Mouse (Mus musculus) adrenal gland (tissue): Measurements from ENCODE around the gene Clcn1.

Source experiments
- intact Hi-C: fragments of 180-260 bp; cut with DNase I; formaldehyde crosslinking; loops from one replicate; pipeline ENCODE4 v1.15.1; 2025

Gene Clcn1

DNA sequence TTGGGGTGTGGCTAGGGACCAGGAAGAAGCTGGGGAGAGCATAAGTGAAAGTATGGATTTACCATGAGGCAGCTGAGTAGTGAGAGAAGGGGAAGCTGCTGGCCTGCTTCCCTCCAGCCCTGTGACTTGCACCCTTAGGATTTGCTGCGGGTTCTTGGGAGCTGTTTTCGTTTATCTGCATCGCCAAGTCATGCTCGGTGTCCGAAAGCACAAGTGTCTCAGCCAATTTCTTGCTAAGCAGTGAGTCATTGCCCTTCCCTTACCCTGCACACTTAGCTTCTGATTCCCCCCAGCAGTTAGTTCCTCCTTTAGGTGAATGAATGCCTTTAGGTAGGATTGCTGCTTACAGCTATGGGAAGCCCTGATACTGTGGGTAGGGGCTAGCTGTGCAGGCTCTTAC is 12.9 kb downstream of the Clcn1 start:
- intact Hi-C loops = no loop called here

DNA sequence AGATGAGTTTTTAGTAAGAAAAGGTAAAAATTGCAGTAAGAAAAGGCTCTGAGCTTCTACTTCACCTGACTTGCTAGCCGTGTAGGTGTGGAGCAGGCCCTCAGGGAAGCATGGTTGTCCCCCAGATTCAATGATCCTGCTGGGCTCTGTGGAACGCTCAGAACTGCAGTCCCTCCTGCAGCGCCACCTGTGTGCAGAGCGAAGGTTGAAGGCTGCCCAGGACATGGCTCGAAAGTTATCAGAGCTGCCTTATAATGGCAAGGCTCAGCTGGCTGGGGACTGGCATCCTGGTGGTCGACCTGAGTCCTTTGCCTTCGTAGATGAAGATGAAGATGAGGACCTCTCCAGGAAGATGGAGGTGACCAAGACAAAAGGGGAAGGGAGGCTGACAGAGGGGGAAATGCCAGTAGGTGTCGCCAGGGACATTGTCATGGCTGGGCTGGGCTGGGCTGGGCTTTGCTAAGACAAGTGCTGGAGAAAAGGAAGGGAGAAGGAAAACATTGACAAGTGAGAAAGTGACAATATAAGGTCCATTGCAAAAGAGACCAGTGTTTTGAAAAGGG is 23.4 kb downstream of the Clcn1 start:
- intact Hi-C loops = no loop called here

DNA sequence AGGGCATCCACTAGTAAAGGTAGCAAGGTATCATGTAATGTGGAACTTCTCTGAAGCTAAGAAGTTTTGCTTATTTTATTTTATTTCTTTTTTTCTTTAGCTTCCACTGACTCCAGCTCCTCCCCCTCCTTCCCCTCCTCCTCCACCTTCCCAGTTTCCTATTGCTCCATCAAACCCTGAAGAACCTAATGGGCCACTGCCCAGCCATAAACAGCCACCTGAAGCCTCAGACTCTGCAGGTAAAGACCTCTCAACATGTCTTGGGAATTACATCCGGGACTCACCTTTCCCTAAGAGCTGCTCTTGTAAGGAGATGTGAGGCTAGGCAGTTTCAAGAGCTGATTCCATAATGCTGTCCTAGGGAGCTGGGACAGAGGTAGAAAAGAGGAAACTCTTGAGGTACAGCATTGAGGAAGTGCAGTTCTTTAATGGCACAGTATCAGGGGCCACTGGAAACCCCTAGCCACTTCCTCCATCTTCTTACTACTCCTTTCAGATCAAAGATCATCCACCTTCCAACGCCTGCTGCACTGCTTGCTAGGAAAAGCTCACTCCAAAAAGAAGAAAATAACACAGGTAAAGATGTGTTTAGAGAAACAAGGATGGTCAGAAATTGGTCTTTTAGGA is 24.1 kb downstream of the Clcn1 start:
- intact Hi-C loops = no loop called here

DNA sequence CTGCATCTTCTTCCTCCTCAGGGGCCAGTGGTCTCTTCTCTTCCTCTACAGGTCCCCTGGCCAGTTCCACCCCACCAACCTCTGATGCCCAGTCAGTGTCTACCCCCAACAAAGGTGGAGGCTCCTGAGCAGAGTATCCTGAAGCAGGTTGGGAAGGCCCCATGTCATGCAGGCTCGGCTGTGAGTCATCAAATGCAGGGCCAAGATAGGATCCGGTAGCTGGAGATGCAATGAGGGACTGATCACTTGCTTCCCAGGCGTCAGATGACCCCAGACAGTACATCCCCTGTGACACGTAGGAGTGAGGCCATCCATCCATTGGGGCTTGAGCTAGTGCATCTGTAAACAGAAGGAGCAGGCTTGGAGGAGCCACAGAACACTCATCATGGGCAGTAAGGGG is 31.8 kb downstream of the Clcn1 start:
- intact Hi-C loops = no loop called here

DNA sequence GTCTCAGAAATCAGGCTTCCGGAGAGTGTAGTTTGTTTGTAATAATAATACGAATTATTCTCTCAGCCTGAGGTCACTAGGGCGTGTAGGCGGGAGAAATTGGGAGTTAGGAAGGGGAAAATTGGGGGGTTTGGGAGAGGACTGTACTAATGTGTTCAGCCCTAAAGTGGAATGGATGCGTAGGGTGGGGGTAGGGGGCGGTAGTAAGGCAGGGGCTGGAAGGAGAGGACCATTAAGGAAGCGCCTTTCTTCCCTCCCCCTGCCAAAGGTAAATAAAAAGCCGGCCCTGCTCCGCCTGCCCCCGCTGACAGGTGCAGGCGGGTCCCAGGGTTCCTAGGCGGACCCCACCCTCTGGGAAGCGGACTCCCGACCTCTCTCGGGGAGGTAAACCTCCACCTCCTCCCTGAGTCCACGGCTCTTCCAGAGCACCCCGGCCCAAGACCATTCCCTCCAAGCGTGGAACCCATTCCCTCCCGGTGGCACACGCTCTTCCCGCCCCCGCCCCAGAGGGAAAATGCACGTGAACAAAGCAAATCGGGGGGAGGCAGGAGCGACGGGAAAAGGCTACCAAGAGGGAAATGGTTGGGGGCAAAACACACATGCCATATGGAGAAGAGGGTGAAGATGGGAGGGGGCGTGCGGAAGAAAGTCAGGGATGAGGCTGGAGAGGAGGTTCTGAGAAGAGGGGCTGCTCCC is 37.0 kb downstream of the Clcn1 start:
- intact Hi-C loops = loop anchor here (10.0 kb wide), 1 partner anchor 559 kb away; no protein-coding TSS in a partner anchor

DNA sequence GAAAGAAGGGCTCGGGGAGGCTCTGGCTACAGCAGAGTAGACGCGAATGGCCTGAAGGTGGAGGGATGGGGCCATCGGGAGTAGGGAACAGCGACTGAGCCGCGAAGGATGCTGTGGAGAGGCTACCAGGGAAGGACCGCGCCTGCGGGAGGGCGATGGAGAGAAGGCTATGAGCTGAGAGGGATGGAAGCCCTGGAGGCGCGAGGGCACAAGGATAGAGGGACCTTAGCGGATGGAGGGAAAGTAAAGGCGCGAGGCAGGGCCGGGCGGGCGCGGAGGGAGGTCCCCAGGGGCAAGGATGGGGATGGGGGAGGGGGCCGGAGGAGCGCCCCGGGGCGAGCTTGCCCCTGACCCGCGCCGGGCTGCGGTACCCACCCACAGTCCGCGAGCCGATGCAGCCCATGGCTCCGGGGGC is 37.6 kb downstream of the Clcn1 start:
- intact Hi-C loops = loop anchor here (10.0 kb wide), 1 partner anchor 559 kb away; no protein-coding TSS in a partner anchor

DNA sequence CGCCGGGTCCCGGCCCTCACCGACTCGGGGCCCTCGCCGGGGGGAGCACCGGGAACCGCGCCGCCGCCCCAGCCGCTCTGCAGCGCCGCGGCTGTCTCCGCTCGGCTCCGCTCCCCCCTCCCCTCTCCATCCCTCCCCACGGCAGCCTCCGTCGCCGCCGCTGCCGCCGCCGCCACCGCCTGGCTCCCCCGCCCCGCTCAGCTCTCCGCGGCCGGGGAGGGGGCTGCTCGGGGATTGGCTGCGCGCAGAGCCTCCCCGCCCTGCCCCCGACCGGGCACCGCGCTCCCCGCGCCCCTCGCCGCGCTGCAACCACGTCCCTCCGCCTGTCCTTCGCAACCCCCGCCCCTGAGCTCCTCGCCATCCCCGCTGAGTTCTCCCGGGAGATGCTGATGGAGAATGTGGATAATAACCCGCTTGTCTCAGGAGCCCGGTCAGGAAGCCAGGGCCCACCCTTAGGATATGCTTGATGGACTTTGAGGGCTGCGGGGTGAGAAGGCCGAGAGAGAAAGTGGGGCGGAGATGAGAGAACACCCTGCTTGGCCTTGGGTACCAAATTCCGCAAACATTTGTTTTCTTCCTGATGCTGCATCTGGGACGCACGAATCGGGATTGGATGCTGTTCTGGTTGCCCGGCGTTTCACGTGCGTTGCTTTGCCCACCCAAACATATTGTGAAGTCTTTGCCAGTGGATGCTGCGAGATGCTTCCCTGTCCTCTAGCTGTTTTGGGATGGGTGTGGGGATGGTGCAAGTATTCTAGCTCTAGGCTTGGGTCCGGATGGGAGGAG is 38.2 kb downstream of the Clcn1 start, which contains the start of gene Fam131b:
Gene Fam131b (minus strand): TSS at position 162 of the 786 bp plus-strand sequence.
- intact Hi-C loops = loop anchor here (5.0 to 10.0 kb wide), 2 partner anchors 97 to 560 kb away; no protein-coding TSS in a partner anchor

DNA sequence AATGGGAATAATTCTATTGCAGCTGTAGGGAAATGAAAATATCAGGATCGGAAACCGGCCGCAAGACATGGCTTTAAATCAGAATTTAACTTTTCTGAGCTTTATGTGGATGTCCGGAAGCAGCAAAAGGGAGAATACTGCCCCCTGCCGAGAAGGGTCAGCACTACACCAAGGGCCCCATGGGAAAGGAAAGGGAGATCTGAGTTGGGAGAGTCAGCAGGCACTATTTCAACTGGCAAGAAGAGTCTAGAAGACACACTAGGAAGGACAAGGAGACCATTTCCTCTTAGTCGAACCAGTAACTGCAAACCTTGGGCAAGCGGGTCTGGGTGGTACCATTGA is 38.8 kb downstream of the Clcn1 start:
- intact Hi-C loops = loop anchor here (5.0 to 10.0 kb wide), 2 partner anchors 98 to 560 kb away; no protein-coding TSS in a partner anchor

DNA sequence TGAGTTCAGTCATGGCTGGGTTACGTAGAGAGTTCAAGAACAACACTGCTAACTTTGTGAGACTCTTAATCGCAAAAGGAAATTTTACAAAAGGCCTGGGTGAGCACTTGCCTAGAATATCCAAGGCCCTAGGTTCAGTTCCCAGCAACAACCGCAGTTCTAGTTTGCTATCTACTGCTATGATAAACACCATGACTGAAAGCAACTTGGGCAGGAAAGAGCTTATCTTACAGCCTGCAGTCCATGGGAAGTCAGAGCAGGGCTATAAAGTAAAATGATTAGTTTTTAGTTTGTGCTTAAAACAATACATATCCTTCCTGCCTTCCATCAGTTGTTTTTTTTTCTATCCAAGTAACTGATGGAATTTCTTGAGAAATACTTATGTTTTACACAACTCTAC is 40.0 kb downstream of the Clcn1 start:
- intact Hi-C loops = loop anchor here (5.0 to 10.0 kb wide), 2 partner anchors 99 to 562 kb away; no protein-coding TSS in a partner anchor

DNA sequence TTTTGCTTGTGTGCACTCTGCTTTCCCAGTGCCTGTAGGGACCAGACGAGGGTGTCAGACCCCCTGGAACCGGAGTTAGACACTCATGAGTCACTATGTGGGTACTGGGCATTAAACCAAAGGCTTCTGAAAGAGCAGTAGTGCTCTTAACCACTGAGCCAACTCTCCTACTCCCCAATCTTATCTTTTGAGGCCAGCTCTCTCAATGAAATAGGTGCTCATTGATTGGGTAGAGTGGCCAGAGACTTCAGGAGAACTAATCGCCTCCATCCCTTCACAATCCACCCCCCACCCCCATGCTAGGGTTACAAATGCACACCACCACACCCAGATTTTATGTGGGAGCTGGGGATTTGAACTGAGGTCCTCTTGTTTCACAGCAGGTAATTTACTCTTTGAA is 42.3 kb downstream of the Clcn1 start:
- intact Hi-C loops = loop anchor here (5.0 to 10.0 kb wide), 2 partner anchors 101 to 564 kb away; no protein-coding TSS in a partner anchor

DNA sequence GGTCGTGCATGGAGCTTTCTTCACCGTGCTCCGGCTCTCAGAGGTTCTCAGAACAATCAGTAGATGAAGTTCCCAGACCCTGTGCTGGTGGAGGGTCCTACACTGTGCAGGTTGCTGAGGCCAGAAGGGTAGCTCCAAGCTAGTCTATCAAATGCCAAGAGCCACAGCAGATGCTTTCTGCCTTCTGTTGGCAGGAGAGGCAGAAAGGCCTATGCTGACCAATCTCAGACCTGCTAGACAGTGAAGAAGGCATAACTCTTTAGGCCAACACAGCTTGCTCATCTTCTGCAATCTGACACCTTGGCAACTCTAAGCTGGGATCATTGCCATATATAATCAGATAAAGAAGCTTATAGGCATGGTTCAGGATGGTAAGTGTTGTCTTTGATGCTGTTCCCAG is 43.7 kb downstream of the Clcn1 start:
- intact Hi-C loops = no loop called here

DNA sequence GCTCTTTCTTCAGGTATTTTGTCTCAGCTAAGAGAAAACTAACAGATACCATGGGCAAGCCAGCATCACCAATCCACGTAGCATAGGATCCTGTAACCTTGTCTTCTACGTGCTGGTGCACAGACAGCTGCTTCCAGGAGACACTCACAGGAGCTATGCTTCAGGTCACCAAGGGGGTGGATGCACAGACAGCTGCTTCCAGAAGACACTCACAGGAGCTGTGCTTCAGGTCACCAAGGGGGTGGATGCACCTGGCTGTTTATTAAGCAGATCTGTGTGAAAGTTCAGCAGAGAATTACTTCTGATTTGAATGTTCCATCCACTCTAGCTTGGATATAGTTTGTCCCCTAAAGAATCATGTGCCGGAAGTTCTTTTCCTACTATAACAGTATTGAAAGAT is 44.5 kb downstream of the Clcn1 start:
- intact Hi-C loops = no loop called here

DNA sequence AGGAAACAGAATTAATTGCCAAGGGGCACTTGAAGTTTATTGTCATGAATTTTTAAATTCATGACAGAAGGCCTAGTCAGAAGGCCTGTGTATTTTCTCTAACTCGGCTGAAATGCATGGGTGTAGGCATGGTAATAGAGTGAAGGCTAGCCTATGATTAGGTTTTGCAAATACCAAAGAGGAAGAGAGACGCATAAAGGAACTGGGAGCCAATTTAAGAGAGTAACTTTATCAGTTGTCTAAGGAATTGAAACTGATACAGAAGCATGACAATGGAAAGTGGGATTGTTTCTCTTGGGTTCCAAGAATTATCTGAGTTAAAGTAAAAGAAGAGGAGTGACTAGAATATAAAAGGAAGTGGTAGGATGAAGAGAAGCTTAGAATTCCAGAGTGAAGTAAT is 52.7 kb downstream of the Clcn1 start:
- intact Hi-C loops = no loop called here

DNA sequence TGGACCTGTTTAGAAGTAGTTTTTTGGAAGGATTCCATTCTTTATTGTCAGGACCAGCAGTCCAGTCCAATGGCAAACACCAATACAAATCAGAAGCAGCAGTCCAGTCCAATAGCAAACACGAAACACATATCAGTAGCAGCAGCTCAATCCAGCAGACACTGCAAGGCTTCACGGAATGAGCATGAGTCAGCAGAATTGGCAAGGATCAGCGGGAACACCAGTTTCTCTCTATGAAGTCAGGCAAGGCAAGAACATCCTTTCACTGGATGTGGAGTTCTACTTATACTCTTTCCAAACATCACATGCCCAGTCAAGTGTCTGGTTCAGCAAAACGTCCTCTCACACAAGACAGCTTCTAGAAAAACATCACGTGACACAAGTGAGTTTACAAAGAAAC is 53.5 kb downstream of the Clcn1 start:
- intact Hi-C loops = loop anchor here (5.0 to 10.0 kb wide), 2 partner anchors 95 to 242 kb away; partner anchors contain the start of gene Tas2r126

DNA sequence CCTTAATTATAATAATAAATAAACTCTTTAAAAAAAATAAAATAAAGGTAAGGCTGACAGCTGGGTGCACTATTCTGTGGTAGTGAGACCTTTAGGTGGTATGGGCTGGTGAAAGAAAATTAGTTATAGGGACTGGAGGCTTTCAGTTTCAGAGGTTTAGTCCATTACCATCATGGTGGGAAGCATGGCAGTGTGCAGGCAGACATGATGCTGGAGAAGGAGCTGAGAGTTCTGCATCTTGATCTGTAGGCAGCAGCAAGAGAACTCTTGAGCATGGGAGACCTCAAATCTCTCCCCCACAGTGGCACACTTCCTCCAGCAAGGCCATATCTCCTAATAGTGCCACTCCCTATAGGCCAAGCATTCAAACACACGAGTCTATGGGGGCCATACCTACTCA is 55.7 kb downstream of the Clcn1 start:
- intact Hi-C loops = loop anchor here (5.0 to 10.0 kb wide), 2 partner anchors 93 to 240 kb away; partner anchors contain the start of gene Tas2r126

DNA sequence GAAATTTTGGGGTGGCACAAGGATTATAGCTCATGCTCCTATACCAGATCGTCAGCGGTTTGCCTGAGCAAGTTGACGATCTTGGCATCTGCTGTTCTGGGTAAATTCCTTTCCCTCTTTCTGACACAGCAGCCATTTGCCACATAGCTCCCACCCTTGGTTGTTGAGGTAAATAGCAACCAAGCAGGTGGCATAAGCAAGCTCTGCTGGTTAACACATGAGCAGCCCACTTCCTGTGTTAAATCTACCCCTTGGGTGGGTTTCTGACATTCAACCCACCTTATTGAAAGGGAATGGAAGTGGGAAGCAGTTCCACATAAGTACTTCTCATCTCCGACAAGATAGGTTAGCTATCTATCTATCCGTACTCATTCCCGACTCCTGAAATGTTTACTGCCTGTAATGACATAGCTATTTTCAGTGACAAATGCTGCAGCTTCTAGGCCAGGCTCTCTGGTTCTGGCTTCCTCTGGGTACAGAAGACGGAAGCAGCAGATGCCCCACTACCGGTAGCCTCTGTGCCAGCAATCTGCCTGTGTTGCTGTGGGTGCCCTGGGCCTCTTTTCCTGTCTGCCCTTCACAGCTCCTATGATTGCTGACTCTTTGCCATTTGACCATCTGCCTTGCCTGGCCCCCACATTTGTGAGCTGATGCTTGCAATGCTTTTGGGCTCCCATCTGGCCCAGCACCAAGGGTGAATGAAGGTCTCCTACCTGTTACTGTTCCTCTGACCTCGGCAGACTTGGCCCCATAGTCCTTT is 57.1 kb downstream of the Clcn1 start:
- intact Hi-C loops = loop anchor here (5.0 to 10.0 kb wide), 2 partner anchors 91 to 239 kb away; partner anchors contain the start of gene Tas2r126

DNA sequence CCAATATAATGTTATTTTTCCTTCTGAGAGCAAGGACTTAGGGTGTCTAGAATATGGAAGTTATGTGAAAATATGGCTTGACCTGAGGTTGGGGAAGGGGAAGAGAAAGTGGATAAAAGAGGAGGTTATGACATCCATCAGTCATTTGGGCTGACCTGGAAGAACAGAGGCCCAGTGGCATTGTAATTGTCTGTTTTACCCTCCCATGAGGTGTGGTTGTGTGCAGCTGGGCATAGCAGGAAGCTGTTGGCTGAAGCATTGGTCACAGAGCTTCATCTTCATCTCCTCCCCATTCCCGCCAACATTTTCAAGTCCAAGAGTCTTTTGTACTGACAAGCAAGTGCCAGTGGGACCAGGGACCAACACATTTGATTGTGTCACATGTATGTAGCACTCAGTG is 57.8 kb downstream of the Clcn1 start:
- intact Hi-C loops = loop anchor here (5.0 to 10.0 kb wide), 2 partner anchors 91 to 238 kb away; partner anchors contain the start of gene Tas2r126

DNA sequence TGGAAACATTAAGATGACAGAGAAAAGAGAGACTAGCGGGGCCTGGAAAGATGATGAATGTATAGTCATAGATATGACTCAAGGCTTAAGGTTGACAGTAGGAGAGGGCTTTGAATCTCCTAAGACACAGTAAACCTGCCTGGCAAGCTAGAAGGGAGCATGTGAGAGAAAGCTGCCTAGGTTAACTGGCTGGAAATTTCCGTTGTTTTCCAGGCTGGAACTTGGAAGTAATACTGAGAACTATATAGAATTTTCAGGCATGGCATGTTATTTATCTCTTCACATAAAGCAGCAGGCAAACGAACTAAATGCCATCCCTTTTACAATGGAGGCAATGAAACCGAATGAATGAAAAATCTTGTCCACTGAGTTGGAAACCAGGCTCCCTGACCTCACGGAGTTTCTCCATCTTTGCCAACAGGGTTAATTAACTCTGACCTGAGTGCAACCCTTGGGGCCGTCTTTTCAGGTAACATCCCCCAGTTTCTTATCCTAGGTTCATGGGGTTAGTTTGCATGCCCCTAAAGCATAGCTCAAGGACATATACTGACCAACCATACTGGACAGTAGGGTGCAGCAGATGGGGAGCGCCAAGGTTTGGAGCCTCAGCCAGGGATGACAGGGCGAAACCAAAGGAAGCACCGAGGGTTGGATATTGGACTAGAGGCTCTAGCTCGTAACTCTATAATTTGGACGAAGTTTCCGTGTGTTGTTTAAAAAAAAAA is 62.0 kb downstream of the Clcn1 start:
- intact Hi-C loops = loop anchor here (5.0 to 10.0 kb wide), 2 partner anchors 34 to 86 kb away; partner anchors contain the start of gene Tas2r126

DNA sequence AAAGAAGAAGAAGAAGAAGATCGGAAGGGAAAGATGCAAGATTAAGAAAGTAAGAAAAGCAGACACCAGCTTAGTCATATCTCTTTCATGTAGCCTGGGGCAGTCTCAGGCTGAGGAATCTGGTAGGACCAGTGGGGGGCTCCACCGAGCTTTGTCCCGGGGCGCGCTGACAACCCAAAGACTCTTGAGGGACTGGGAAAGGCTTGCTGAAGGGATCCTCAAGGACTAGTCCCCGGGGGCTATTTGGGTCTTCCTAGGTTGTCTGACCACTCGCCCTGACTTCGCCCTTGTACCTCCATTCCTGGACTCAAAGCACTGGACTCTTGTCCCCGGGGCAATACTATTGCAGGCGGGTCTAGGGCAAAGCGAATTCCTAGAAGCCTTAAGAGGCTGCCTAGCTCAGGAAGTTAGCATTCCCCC is 62.5 kb downstream of the Clcn1 start:
- intact Hi-C loops = loop anchor here (5.0 to 10.0 kb wide), 2 partner anchors 33 to 86 kb away; partner anchors contain the start of gene Tas2r126
